Mouse (Mus musculus) left cerebral cortex, adult 8-10 months (tissue): ENCODE measurements around the gene Sap25. TPM values are rescaled to one million over a fixed set of nuclear protein-coding genes. Genes with fewer than 3 reads are reported as not detected.

Experiments
- total RNA-seq, 4 experiments: library from RNA; stranded (reverse); gene quantifications; 2 replicates each; pipeline ENCODE4 v1.2.4; 2022

Sap25 gene
- total RNA-seq, 4 experiments from 2014 or later = 0.91 to 5.9 (median 3.5) TPM

Other genes with a start within 250 kb of the Sap25 start
- gene Zan, start 164.3 kb upstream of the Sap25 start, total RNA-seq = under 1 TPM; 0.20 to 0.53 (median 0.29) TPM
- gene Pop7, start 138.8 kb upstream of the Sap25 start, total RNA-seq = 10 to 100 TPM; 32.3 to 34.8 (median 32.8) TPM
- gene Gigyf1, start 122.8 kb upstream of the Sap25 start, total RNA-seq = 10 to 100 TPM; 62.1 to 65.2 (median 63.5) TPM
- not detected for gene Epo, start 108.1 kb upstream of the Sap25 start, total RNA-seq
- 100 to 1,000 TPM; 654 to 672 (median 660) TPM for gene Gnb2, start 107.8 kb upstream of the Sap25 start, total RNA-seq
- gene Actl6b, start 87.8 kb upstream of the Sap25 start, total RNA-seq = 100 to 1,000 TPM; 111 to 119 (median 113) TPM
- gene Tfr2, start 71.5 kb upstream of the Sap25 start, total RNA-seq = 10 to 100 TPM; 10.7 to 16.2 (median 12.7) TPM
- 10 to 100 TPM; 18.6 to 29.9 (median 21.4) TPM for gene Mospd3, start 40.3 kb upstream of the Sap25 start, total RNA-seq
- gene Pcolce, start 27.6 kb upstream of the Sap25 start, total RNA-seq = 10 to 100 TPM; 12.8 to 14.6 (median 13.8) TPM
- gene Fbxo24, start 12.3 kb upstream of the Sap25 start, total RNA-seq = under 1 TPM; 0.16 to 0.28 (median 0.20) TPM
- 10 to 100 TPM in 3 of 4 experiments, 1 to 10 TPM in 1; 9.5 to 18.0 (median 16.0) TPM for gene Lrch4, start 12.2 kb upstream of the Sap25 start, total RNA-seq
- gene Gm20605, start 12.2 kb upstream of the Sap25 start, total RNA-seq = 10 to 100 TPM in 1 of 4 experiments, 1 to 10 TPM in 3; 5.6 to 11.5 (median 8.8) TPM
- under 1 TPM in 2 of 4 experiments, not detected in 2; 0.18 to 0.26 TPM for gene Irs3, start 4.4 kb downstream of the Sap25 start, total RNA-seq
- 10 to 100 TPM; 50.0 to 54.8 (median 51.4) TPM for gene Agfg2, start 43.4 kb downstream of the Sap25 start, total RNA-seq
- 10 to 100 TPM; 76.3 to 78.9 (median 77.7) TPM for gene Nyap1, start 100.3 kb downstream of the Sap25 start, total RNA-seq
- 100 to 1,000 TPM; 149 to 216 (median 162) TPM for gene Tsc22d4, start 104.4 kb downstream of the Sap25 start, total RNA-seq
- 10 to 100 TPM; 14.5 to 20.2 (median 15.9) TPM for gene Ppp1r35, start 137.5 kb downstream of the Sap25 start, total RNA-seq
- 10 to 100 TPM; 42.8 to 57.8 (median 45.5) TPM for gene Mepce, start 146.3 kb downstream of the Sap25 start, total RNA-seq
- gene Zcwpw1, start 146.5 kb downstream of the Sap25 start, total RNA-seq = 1 to 10 TPM; 5.9 to 8.7 (median 7.8) TPM
- 1 to 10 TPM in 3 of 4 experiments, under 1 TPM in 1; 0.91 to 2.6 (median 1.8) TPM for gene Pilra, start 194.9 kb downstream of the Sap25 start, total RNA-seq
- gene Pilrb1, start 216.8 kb downstream of the Sap25 start, total RNA-seq = not detected
- not detected for gene Pilrb2, start 230.5 kb downstream of the Sap25 start, total RNA-seq